Mouse (Mus musculus) CD4-positive, CD25-positive, alpha-beta regulatory T cell, adult 2 months (primary cell): ENCODE data around the gene Ltbp1.

Experiments
- DNase-seq: peaks from one replicate; pipeline ENCODE4 v3.0.0-alpha.2; 2012; ENCODE audit warnings: low read depth, low spot score

Ltbp1 gene

DNA sequence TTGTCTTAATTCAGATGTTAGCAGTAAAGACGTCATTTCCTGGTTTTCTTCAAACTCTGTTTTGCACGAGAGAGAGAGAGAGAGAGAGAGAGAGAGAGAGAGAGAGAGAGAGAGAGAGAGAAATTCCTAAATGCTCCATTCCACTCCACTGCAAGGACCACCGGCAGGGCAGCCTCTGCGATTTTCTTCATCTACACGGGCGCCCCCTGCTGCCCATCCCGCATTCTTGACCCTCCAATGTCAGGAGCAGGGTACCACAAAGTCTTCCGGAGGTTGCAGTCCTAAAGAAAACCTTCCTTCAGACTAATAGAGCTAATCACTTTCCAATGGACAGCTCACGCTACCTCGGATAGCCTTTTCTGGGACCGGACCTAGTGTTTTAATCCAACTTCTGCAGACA lies 548 bp upstream of the Ltbp1 start:
- DNase-seq = peak; percentile 48

DNA sequence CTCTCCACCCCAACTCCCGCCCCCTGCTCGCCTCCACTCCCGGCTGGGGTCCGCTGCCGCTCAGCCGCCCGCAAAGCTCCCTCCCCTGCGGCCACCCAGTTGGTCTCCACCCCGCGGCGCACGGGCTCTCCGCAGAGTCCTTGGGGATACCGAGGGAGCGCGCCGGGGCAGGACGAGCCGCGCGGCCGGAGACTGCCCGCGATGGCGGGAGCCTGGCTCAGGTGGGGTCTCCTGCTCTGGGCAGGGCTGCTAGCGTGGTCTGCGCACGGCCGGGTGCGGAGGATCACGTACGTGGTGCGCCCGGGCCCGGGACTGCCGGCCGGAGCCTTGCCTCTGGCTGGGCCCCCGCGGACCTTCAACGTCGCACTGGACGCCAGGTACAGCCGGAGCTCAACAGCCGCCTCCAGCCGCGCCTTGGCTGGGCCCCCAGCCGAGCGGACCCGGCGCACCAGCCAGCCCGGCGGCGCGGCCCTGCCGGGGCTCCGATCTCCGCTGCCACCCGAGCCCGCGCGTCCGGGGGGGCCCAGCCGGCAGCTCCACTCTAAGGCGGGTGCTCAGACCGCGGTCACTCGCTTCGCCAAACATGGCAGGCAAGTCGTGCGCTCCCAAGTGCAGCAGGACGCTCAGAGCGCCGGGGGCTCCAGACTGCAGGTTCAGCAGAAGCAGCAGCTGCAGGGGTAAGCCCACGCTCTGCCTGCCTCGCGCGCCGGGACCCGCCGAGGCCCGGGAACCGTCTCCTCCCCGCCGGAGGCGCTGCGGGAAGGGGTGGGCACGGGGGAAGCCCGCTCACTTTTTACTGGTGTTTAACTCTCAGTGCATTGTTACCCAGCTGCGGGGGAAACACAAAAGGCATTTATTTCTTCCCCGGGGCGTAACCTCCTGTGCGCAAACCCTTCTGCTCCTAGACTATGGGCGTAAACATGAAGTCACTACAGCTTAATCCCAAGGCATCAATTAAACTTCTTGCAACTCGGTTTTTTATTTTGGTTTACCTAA lies 615 bp downstream of the Ltbp1 start:
- DNase-seq = peak; percentile 2

DNA sequence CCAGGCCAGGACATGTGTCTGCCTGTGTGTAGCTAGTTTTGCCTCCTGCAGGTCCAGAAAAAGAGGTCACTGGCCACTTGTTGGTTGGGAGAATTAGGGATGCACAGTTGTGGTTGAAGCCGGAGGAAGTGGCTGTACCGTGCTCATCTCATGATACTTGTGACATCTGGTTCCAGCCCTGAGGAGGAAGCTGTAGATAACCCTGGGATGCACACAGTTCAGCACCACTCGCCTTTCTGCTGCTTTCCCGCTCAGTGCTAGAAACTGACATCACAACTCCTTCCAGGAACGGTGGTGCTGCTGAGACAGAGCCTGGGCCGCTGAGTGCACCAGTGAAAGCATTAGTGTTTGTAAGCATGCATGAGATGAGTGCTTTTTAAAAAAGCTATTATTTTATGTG lies 5.6 kb downstream of the Ltbp1 start:
- no peak for DNase-seq

DNA sequence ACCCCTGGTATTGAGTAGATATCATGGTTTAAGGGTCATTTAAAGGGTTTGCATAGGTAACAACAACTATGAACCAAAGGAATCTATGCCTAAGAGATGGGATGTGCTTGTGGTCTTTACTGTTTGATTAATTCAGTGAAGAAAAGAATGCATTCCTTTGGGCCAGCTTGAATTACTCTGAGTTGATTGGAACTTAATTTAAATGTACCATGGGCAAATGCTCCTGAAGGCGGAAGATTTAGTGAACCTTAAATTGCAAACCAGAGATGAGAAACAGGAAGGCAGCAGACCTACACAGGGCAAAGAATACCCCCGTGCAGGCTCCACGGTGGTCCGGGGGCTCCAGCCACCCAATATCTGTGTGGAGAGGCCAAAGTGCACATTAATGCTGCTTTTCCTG lies 7.8 kb downstream of the Ltbp1 start:
- no peak for DNase-seq

DNA sequence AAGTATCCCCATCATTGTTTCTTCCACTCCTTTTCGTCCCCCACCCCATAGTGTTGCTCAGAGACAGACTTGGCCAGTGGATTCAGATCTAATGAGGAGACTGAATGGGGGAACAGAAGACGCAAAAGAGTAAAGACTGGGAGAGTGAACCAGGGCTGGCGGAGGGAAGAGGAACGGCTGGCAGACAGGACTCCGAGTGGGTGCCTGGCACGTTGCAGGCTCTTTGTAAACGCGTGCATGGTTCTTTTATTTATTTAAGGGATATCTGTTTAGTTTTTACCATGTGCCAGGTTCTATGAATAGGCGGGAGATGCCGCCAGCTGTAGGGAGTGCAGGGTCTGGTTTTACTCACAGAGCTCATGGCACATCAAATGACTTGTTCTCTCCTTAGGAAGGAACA lies 8.5 kb downstream of the Ltbp1 start:
- no peak for DNase-seq

DNA sequence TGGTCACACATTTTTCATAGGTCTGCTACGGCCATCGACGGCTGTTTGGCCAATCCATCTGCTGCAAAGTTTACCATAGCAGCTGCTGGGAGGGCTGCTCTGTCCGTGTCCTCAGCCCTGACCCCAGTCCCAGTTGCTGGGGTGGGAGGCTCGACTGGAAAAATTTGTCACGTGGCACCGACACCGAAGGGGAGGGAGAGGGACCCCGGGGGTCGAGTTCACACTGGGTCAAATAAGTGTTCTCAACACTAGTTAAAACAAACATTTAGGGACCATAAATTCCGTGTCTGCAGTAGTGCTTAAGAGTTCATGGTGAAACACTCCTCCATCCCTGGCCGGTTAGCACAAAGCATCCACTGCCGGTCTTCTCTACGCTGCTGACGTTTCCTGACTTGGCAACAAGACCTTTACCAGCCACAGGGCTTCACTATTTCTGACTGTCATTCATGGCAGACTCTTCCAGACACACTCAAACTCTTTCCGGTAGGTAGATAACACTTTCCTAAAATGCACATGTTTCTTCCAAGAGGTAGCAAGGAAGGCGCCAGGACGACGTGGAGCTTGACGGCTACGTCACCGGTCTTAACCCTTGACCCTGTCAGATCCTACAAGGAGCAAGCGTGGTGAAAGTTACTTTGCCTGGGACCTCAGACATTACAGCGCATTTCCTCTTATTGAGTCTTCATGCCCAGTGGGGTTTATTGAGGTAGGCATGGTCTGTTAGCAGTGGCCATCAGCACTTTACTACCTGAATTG lies 9.4 kb downstream of the Ltbp1 start:
- DNase-seq = no peak

DNA sequence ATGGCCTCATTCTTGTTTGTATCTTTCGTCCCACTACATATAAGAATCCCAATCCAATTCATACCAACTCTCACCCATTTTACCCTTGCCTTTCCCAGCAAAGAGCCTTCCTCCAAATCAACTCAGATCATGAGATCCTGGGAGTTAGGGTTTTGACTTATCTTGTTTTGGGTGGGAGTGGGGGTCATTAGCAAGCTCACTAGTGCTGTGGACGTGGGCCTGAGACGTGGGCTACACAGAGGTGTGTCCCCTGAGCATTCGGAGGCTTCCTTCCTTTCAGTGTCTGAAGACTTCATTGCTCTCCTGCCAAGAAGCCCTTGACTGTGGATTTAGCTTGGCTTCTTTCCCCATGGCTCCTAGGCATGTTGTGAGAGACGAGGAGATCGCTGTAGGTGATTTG lies 10.2 kb downstream of the Ltbp1 start:
- DNase-seq = no peak

DNA sequence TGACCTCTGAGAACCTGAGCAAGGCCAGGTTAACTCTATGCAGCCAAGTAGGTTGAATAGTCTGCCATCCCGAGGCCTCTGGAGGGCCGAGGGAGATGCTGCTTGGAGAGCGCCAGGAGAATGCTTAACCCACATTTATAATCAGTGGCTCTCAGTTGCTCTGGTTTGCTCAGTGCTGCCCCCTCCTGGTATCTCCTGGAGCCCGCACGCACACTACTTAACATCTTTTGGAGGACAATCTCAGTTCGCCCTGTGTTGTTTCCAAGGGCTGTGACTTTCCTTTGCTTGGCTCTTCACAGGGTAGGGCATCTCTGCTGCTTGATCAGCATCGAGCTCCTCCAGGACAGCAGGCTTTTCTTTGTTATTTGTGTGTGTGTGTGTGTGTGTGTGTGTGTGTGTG lies 12.1 kb downstream of the Ltbp1 start:
- peak; percentile 24 for DNase-seq

DNA sequence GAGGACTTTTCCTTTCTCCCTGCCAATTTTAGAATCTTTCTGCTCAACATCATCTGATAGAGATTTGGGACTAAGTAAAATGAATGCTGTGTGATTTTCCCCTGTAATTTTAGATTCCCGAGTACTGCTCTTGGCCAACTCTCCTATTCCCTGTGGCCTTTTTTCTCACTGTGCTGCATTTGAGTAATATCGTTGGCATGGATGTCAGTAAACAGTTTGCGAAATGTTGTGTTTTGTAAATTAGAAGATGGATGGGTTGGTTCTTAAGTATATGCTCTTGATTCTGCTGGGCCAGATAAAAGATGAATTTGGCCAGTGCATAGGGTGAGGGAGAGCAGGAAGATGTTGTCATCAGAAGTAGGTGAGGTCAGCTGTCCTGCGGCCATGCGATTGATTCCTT lies 12.8 kb downstream of the Ltbp1 start:
- no peak for DNase-seq

DNA sequence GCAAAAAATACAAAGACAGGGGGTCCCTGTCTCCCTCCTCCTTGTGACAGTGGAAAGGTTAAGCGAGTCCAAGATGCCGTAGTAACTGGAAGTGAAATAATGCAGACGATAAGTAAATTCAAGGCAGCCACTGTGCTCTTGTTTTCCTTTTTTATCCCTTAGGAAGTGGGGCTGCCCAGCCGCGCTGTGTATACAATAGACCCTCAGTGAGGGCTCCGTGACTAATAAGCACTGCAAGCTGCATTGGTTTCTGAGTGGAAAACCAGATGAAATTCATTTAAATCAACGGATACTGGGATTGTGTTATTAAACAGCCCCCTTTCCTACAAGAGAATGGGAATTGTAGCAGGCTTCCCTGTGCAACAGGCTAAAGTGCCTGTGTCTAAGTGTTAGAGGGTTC lies 14.7 kb downstream of the Ltbp1 start:
- DNase-seq = no peak

DNA sequence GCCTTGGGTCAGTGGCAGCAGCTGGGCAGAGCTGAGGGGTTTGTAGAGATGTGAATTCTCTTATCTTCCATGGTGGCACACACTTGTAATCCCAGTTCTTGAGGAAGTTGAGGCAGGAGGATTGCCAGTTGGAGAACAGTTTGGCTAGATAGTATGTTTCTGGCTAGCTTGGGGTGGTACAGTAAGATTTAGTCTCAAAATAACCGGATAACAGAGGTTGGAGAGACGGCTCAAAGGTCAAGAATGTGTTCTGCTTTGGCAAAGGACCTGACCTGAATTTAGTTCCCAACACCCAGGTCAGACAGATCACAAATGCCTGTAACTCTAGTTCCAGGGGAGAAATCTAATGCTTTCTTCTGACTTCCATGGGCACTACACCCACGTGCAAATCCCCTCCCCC lies 15.3 kb downstream of the Ltbp1 start:
- no peak for DNase-seq

DNA sequence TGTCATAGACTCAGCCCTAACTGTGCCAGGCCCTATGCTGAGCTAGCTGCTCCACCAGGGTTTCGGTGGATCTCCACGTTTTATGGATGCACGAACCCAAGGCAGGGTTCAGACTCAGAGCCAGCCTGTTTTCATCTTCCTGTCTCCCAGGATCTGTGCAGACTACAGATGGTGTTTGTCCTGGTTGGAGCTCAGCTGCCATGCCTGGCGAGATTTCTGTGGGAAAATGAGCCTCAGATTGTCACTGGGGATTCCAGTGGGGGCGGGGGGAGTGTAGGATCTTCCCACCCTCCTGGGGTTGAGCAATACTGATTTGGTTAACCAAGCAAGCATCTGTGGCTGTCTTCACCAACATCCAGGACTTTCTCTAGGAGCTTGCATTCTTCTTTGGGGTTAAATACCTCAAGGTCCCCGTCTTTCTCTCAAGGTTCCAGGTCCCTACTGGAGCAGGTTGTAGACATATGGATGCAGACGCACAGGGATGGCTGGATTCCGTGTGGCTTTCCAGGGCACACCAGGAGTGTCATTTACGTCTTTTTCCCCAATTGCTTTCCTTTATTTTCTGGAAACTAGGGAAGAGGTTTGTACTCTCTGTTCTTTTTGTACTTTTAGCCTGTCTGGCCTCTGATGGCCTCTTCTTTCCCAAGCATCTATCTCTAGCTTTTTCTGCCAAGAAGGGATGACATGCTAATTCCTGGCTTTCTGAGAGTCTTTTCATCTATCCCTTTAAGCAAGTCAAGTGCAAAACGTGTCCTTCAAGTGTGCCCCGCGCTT lies 22.2 kb downstream of the Ltbp1 start:
- DNase-seq = no peak

DNA sequence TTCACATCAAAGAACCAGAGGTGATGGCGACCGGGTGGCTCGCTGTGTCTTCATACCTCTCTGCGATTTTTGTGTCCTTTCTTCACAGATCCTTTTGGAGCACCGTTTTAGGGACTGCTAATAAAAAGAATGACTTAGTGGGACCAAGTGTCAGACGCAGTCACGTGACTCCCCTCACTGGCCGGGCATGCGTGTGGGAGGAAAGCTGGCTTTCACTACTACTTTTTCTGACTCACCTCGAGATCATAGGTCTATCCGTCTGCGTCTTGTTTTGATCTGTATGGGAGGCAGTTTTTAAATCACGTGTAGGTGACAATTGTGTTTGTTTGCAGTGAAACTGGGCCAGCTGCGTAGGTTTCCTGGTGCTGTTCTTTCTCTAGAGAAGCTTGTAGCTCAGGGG lies 28.0 kb downstream of the Ltbp1 start:
- DNase-seq = no peak

DNA sequence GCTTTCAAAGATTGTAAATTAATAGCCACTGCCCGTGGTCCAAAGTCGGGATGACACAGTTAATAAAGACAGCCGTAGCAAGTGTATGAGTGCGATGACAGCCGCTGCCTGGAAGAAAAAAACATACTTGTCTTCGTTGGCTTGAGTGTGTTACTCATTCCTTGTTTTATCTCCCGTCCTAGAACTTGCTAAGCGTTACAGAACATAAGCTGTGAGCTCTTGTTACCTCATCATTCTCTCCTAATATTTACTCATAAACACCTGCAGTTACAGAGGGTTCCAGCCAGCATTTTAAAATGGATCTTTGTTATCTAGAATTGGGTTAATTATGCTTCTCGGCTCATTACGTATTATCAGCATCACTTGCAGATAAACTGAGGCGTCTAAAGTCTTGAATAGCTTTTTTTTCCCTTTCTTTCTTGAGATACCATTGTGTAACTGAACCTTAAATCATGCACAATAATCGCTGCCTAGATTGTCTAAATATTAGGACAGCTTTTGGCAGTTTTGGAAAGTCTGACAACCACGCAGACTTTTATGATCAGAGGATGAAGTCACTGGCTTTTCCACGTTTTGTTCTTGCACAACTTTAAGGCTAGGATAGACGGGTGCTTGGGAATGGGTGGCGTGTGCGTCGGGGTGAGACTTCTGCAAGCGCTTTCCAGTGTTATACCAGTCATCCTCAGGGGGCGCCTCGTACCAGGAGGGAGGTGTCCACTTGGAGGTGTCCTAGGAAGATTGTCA lies 28.7 kb downstream of the Ltbp1 start:
- no peak for DNase-seq

DNA sequence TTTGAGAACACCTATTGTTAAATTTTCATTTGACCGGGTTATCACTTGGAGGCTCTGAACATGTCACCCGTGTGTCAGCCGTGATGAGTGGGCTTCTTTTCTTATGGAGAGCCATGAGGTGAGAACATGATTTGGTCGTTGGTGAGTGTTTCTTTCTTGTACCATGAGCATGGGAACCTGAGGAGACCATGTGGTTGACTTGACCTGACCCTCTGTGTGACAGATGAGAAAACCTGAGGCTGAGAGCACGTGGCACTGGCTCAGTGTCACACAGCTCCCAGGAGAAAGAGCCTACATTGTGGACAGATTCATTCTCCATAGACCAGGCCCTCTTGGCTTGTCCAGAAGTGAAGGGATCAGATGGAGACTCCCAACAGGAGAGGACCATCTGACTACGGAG lies 31.5 kb downstream of the Ltbp1 start:
- no peak for DNase-seq

DNA sequence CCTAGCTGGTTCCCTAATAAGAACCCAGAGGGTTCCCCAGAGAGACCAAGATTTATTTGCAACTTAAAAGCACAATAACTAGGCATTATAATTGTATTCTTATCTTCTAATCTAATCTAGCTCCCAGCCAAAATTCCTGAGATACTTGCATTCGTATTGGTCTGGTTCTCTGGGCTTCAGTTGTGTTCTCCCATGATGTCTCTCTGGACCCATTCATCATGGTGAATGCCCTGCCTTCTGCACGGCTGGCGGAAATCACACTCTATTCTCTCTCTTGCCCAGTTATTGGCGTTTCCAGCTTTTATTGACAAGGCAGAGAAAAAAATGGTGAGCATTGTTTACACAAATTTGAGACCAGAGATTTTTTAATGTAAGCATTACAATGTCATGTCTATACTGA lies 33.6 kb downstream of the Ltbp1 start:
- no peak for DNase-seq

DNA sequence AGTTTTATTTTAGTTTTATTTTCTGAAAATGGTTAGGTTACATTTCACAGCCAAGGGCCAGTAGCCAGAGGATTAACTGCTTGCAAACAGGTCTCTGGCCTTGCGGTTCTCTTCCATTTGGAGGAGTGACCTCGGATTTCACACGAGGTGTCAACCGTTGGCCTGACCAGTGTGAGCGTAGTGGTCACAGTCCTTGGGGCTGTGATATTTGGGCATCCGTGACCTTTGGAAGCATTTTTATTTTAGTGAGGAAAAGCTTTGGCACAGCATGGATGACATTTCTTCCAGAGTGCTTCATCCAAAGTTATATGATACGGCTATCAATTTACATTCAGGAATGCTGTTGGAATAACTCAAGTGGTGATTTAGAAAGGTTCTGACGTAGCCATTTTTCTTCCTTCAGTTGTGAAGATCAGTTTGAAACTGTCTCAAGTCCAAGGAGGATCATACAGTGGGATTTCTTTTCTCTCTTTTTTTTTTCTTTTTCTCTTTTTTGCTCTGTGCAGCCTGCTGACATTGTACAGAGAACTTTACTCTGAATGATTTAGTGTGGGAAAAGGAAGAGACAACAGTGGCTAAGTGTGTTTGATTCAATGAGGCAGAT lies 44.1 kb downstream of the Ltbp1 start:
- no peak for DNase-seq

DNA sequence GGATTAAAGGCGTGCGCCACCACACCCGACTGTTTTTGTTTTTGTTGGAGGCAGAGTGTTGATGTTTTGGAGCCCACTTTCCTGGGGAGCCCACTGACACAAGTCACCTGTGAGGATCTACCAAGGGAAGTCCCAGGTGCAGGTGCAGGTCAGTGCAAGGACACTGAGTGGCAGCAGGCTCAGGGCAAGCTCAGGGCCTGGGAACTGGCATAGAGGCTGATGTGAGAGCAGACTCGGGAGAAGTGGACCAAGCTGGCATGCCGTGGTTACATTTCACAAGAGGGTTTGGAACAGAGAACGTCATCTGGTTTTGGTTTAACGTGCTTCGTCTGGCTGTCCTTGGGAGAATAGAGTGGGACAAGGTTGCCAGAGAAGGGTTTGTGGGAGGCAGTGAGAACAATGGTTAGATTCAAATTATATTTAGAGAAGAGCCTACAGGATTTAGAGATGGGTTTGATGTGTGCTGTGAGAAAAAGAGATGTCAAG lies 46.1 kb downstream of the Ltbp1 start:
- no peak for DNase-seq

DNA sequence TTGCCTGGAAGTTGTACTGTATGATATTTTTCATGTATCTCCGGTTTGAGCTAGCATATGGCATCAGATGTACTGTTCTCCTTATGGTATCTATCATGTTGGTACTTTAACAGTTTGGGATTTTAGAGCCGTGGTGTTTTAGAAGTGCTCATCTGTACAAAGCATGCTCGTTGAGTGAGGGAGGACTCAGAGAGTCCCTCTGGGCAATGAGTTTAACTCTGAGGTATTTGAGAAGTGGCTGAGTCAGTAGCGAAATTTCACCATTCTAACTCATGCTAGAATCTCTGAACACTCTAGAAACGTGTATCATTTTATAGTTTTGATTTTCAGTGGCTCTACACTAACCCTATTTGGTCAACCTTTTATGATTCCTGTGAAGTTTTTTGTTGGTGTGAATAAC lies 49.9 kb downstream of the Ltbp1 start:
- no peak for DNase-seq

DNA sequence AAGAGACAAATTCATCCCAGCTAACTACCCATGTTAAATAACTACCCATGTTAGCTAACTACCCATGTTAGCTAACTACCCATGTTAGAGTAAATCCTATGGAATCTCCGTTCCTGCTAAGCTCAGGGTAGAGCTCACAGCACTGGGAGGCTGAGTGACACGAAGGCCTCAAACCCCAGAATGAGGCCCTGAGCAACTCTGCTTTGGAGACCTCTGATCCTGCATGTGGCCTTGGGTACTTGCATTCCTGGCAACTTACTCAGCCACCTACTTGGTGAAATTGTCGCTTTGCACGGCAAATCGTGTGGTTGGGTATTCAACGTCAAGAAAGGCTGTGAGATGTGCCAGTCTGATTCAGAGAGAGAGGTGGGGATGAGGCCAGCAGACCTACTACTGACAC lies 50.6 kb downstream of the Ltbp1 start:
- DNase-seq = no peak

DNA sequence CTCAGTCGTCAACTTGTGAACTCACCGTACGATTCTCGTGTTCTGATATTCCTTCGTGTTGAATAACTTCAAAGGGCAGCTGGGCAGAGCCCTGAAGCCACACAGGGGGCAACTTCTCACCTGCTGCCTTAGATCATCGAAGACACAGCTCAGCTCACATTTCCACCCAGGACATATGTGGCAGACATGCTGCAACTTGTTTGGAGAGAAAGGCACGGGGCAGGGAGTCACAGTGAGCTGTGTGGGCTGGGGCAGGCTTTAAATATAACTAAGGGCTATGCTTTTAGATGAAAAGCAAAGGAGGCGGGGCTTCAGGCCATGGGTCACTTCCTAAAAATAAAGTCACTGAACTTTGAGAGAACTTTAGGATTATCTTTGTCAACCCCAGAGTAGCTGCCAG lies 51.3 kb downstream of the Ltbp1 start:
- DNase-seq = no peak
